Mouse (Mus musculus) skeletal muscle tissue, adult 2 months (tissue): ENCODE data around the gene Wdr81.
A peak's percentile ranks its signal among the peaks of the same experiment; 100 is the strongest.

Experiments used
- DNase-seq: peaks from one replicate; pipeline ENCODE4 v3.0.0-alpha.2; 2012; ENCODE audit warnings: low read depth, low spot score

The Wdr81 gene

DNA sequence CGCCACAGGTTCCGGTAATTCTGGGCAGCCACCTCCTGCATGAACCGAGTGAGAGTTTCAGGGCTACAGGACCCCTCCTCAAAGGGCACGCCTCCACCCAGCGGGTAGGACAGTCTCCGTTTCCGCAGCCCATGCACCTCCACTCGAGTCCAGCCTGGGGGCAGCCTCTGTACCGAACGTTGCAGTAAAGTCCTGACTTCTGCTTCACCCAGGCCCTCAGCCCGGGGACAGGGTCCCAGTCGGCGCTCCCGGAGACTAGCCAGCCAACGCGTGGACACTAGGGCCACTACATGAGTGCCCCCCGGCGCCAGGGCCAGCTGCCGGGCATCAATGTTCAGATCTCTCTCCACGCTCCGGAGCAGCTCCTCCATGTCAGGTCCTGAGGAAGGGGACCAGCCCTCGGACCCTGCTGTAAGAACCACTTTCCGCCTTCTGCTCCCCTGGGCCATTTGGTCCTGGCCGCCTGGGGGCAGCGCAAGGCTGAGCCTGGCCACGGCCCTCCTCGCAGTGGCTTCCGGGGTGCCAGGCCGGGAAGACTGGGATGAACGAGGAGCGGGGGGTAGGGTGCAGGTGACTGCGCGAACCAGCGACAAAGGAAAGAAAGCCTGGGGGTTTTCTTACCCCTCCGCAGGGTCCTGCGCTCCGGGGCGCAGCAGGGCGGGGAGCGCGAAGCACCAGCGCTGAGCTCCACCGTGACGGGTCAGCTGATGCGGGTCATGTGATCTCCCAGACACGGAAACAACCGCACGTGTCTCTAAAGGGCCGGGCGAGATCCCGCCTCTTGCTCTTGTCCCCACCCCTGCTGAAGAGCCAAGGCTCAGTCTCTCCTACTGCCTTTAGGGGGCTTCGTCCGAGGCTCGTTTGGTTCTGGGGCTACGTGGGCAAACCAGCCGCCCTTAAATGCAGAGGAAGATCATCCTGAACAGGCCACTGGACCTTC lies at the start of gene Wdr81:
Gene Wdr81 (minus strand): TSS at position 727 of the 940 bp plus-strand sequence.
- DNase-seq = peak; percentile 88

- DNase-seq = peak; percentile 52
These were observed 43.6 kb upstream of the Wdr81 start for GRCm38 (mm10) chr11:75498126-75498525.

- no peak for DNase-seq
These were observed 40.0 kb upstream of the Wdr81 start for GRCm38 (mm10) chr11:75494296-75495049.

DNA sequence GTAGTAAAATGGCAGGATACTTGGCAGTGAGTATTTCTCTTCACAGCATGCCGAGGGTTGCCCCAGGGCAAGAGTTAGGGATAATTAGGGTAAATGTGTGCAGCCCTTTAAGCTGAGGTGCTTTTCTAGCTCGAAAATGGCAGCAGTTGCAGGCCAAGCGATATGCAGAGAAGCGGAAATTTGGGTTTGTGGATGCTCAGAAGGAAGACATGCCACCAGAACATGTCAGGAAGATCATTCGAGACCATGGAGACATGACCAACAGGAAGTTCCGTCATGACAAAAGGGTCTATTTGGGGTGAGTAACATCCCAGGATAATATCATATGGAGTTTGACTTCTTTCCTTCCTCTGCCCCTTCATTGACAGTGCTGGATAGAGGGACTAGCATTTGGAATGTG lies 33.0 kb upstream of the Wdr81 start:
- DNase-seq = no peak

DNA sequence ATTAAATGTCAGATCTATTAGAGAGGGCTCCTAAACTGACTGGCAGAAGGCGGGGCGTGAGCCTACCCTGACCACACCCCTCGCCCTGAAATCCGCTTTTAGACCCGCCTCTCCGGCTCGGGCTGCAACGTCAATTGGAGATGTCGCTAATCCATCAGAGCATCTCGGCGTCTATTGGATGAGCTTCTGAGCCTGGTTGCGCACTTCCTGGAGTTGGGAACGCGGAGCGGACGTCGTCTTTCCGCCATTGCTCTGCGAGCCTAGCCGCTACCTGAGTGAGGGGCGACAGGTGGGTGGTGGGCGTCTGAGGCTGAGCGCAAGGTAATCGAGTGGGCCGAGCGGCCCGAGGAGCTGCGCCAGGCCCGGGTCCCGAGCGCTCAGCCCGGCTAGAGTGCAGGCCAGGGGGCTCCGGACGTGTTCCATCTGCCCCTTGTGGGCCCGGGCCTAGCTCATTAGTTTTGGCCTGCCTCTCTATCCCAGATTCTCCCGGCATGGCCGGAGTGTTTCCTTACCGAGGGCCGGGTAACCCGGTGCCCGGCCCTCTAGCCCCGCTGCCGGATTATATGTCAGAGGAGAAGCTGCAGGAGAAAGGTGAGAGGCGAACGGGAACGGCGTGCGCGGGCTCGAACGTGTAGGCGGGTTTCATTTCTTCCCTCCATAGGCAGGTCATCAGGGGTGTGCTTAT lies 32.2 kb upstream of the Wdr81 start, which contains the start of gene Prpf8:
Gene Prpf8 (plus strand): TSS at position 216 of the 685 bp plus-strand sequence.
- DNase-seq = peak; percentile 95

DNA sequence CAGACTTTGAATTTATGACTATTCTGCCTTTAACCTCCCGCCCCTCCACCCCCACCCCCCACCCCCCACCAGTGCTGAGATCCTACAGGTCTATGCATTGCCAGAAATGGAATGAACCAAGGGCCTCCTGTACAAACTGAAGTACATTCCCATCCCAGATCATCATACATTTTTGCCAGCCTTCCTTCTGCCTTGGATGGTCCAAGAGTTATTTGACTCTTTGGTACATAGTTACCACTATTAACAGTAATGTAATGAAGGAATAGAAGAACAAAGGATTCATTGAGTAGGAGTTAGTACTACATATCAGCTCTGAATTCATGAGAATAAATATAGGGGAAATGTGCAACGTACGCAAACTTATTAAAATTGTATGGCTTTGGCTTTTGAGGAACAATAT lies 31.7 kb upstream of the Wdr81 start:
- DNase-seq = no peak

- no peak for DNase-seq
These were observed 18.9 kb upstream of the Wdr81 start for GRCm38 (mm10) chr11:75473376-75473775.

GRCm38 (mm10) chr11:75472469-75473081 lies 18.1 kb upstream of the Wdr81 start:
- DNase-seq = no peak

GRCm38 (mm10) chr11:75470675-75471074 lies 16.2 kb upstream of the Wdr81 start:
- DNase-seq = no peak

DNA sequence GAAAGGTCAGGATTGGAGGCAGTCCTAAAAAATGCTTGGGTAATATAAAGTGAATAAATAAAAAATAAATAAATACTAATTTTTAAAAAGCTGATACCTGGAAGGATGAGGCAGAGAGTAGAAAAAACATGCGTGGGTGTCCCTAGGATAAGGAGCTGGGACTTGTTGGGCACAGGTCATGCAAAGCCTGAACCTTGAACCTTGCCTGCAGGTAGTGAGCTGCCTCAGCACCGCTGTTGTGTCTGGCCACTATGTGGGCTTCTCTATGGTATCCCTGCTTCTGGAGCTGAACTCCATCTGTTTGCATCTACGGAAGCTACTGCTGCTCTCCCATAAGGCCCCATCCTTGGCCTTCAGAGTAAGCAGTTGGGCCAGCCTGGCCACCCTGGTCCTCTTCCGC lies 14.7 kb upstream of the Wdr81 start:
- no peak for DNase-seq

- no peak for DNase-seq
These were observed 13.9 kb upstream of the Wdr81 start for GRCm38 (mm10) chr11:75468410-75468809.

GRCm38 (mm10) chr11:75467512-75468215 lies 13.1 kb upstream of the Wdr81 start:
- DNase-seq = peak; percentile 77

- no peak for DNase-seq
These were observed 12.4 kb upstream of the Wdr81 start for GRCm38 (mm10) chr11:75466731-75467505.

GRCm38 (mm10) chr11:75465051-75465450 lies 10.5 kb upstream of the Wdr81 start:
- no peak for DNase-seq

GRCm38 (mm10) chr11:75464417-75464816 lies 9.9 kb upstream of the Wdr81 start:
- no peak for DNase-seq

DNA sequence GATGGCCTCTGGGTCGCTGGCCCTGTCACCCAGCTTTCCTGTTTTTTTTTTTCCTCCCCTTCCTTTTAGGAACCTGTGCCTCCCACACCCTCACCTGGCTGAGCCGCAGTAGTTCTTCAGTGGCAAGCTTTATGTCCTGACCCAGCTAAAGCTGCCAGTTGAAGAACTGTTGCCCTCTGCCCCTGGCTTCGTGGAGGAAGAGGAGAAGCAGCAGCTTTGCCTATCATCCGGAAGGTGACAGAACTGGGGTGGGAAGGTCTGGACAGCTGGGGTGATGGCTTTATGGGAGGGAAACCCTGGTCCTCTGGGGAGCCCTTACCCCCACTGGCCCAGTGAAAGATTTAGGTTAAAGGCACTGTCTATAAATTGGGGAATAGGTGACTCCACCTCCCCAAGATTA lies 9.1 kb upstream of the Wdr81 start:
- no peak for DNase-seq

- peak; percentile 94 for DNase-seq
These were observed 8.4 kb upstream of the Wdr81 start for GRCm38 (mm10) chr11:75462865-75463336.

GRCm38 (mm10) chr11:75462253-75462783 lies 7.8 kb upstream of the Wdr81 start:
- peak; percentile 98 for DNase-seq

GRCm38 (mm10) chr11:75461743-75462252 lies 7.3 kb upstream of the Wdr81 start:
- DNase-seq = no peak
